Mouse (Mus musculus): ENCODE data around the gene Begain. TPM values are rescaled to one million over a fixed set of nuclear protein-coding genes. Genes with fewer than 3 reads are reported as not detected.

Begain gene
- polyA plus RNA-seq, 1 experiment from 2014 or later = 38.1 TPM

- 3% methylated on average over 37 of the region's 59 CpGs for WGBS
- no peaks in the 10 kb centered on the region for H3K36me3 ChIP-seq (replicated peaks; ENCODE audit: control insufficient read depth, insufficient read depth)
- peak overlapping the region; percentile 82 for H3K9ac ChIP-seq
- peak overlapping the region; percentile 64 for H3K4me2 ChIP-seq (replicated peaks)
- peak overlapping the region; percentile 67 for H3K27ac ChIP-seq
- no peaks in the 10 kb centered on the region for H3K27me3 ChIP-seq (ENCODE audit: control insufficient read depth, insufficient read depth, low read length)
- H3K4me1 ChIP-seq (replicated peaks; ENCODE audit: control insufficient read depth, insufficient read depth, low read length) = peaks cover 16% of the 10 kb centered on the region
- DNase-seq (ENCODE audit: low spot score) (peak; percentile 47), ATAC-seq (ENCODE audit: low FRiP score) (peak; percentile 84)
- no peaks in the 10 kb centered on the region for H3K9me3 ChIP-seq (ENCODE audit: control insufficient read depth, low read length)
- peak overlapping the region; percentile 42 for H3K4me3 ChIP-seq (replicated peaks; ENCODE audit: low read length)
These were observed 369 bp downstream of the Begain start for GRCm38 (mm10) chr12:109067561-109068135.

DNA sequence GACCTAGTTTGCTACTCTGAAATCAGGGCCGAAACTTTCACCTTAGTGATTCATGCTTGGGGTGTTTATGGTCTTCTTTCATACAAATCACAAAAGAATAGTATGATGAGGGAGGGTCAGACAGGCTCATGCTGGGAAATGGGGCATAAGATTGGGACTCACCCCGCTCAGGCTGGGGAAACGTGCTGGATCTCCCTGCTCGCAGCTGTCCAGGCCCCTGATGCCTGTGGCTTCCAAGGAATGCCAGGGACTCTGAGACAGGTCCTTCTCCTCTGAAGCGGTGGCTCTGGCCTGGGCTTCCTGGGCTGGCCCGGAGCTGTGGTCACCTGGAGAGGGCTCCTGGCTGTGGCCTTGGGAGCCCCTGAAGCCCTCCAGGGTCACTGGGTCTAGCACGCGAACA is 9.4 kb downstream of the Begain start:
- Histone ChIP-seq H3K9ac (no peak overlapping the region), H3K4me3 (replicated peaks; ENCODE audit: low read length) (no peak overlapping the region), H3K27ac (no peak overlapping the region), H3K4me1 (replicated peaks; ENCODE audit: control insufficient read depth, insufficient read depth, low read length) (peaks cover under 1% of the 10 kb centered on the region; the same call in 1 of the 2 replicates), H3K27me3 (ENCODE audit: control insufficient read depth, insufficient read depth, low read length) (peaks cover 22% of the 10 kb centered on the region; the same call in 1 of the 2 replicates), H3K4me2 (replicated peaks) (no peak overlapping the region), H3K9me3 (ENCODE audit: control insufficient read depth, low read length) (no peaks in the 10 kb centered on the region), H3K36me3 (replicated peaks; ENCODE audit: control insufficient read depth, insufficient read depth) (no peaks in the 10 kb centered on the region)
- 86% methylated on average over 8 of the region's 8 CpGs for WGBS
- DNase-seq (ENCODE audit: low spot score) (no peak), ATAC-seq (ENCODE audit: low FRiP score) (no peak)

GRCm38 (mm10) chr12:109057736-109058135 is 10.3 kb downstream of the Begain start:
- Histone ChIP-seq H3K4me2 (replicated peaks) (no peak overlapping the region), H3K36me3 (replicated peaks; ENCODE audit: control insufficient read depth, insufficient read depth) (no peaks in the 10 kb centered on the region), H3K27ac (no peak overlapping the region), H3K27me3 (ENCODE audit: control insufficient read depth, insufficient read depth, low read length) (peaks cover 30% of the 10 kb centered on the region), H3K9me3 (ENCODE audit: control insufficient read depth, low read length) (no peaks in the 10 kb centered on the region), H3K4me3 (replicated peaks; ENCODE audit: low read length) (no peak overlapping the region), H3K4me1 (replicated peaks; ENCODE audit: control insufficient read depth, insufficient read depth, low read length) (peaks cover 7% of the 10 kb centered on the region; the same call in 1 of the 2 replicates), H3K9ac (no peak overlapping the region)
- no peak for DNase-seq (ENCODE audit: low spot score)
- ATAC-seq (ENCODE audit: low FRiP score) = no peak
- WGBS = 75% methylated on average over 4 of the region's 4 CpGs

DNA sequence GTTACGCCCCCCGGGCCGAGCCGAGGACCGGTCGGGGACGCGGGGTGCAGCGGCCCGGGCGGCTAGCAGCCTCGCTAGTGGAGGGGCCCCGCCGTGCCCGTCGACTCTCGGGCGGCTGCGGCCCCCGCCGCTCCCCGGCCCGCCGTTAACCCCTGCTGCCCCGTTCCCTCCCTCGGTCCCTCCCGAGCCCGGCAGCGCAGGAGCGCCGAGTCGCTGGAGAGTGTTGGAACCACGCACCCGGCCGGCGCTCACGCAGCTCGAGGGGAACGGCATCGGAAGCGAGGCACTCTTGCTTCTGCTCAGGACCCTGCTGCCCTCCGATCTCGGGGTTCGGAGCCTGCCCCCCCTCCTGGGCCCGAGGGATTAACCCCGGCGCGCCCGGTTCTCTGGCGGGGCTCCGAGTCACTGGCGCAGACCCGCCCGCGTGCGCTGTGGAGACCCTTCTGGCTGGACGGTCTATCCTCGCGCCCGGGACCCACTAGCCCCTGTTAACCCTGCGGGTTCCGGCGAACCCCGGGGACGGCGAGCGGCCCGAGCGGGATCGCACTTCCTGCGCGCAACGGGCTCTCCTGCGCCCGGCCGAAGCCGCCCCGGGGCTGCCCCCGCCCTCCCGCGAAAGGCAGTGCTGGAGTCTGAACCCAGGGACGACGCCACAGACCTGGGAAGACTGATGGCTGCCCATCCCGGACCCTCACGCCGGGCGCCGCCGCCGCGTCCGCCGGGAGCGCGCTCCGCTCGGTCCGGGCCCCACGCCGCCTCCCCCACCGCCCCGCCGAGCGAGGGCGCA is 14.8 kb downstream of the Begain start:
- Histone ChIP-seq H3K4me1 (replicated peaks; ENCODE audit: control insufficient read depth, insufficient read depth, low read length) (peaks cover 7% of the 10 kb centered on the region; the same call in 1 of the 2 replicates), H3K4me2 (replicated peaks) (peak overlapping the region; percentile 97), H3K9me3 (ENCODE audit: control insufficient read depth, low read length) (no peaks in the 10 kb centered on the region), H3K27ac (no peak overlapping the region), H3K9ac (peak overlapping the region; percentile 66), H3K27me3 (ENCODE audit: control insufficient read depth, insufficient read depth, low read length) (peaks cover 54% of the 10 kb centered on the region), H3K4me3 (replicated peaks; ENCODE audit: low read length) (peak overlapping the region; percentile 55), H3K36me3 (replicated peaks; ENCODE audit: control insufficient read depth, insufficient read depth) (no peaks in the 10 kb centered on the region)
- under 1% methylated on average over 94 of the region's 105 CpGs for WGBS
- no peak for DNase-seq (ENCODE audit: low spot score)
- ATAC-seq (ENCODE audit: low FRiP score) = peak; percentile 23; the same call in 1 of the 2 replicates

DNA sequence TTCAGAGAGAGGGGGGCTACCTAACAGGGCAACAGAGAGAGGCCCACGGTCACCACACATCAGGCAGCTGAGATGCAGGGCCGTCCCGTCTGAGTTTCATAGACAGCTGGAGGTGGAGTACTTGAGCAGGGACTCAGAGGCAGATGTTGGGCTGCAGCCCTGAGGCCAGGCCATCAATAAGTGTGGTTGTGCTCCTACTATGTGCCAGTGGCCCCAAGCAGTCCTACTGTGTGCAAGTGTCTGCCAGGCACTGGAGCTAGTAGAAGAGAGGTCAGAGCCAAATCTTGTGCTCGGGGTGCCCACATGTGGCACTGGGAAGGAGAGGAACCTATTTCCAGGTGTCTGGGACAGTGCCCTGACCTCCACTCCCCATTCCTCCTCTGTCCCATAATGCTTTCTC is 18.1 kb downstream of the Begain start:
- Histone ChIP-seq H3K4me1 (replicated peaks; ENCODE audit: control insufficient read depth, insufficient read depth, low read length) (peaks cover 7% of the 10 kb centered on the region; the same call in 1 of the 2 replicates), H3K36me3 (replicated peaks; ENCODE audit: control insufficient read depth, insufficient read depth) (no peaks in the 10 kb centered on the region), H3K4me2 (replicated peaks) (no peak overlapping the region), H3K27me3 (ENCODE audit: control insufficient read depth, insufficient read depth, low read length) (peaks cover 45% of the 10 kb centered on the region), H3K9ac (no peak overlapping the region), H3K27ac (no peak overlapping the region), H3K9me3 (ENCODE audit: control insufficient read depth, low read length) (no peaks in the 10 kb centered on the region), H3K4me3 (replicated peaks; ENCODE audit: low read length) (no peak overlapping the region)
- DNase-seq (ENCODE audit: low spot score) (no peak), ATAC-seq (ENCODE audit: low FRiP score) (no peak)
- WGBS = 82% methylated on average over 4 of the region's 4 CpGs

DNA sequence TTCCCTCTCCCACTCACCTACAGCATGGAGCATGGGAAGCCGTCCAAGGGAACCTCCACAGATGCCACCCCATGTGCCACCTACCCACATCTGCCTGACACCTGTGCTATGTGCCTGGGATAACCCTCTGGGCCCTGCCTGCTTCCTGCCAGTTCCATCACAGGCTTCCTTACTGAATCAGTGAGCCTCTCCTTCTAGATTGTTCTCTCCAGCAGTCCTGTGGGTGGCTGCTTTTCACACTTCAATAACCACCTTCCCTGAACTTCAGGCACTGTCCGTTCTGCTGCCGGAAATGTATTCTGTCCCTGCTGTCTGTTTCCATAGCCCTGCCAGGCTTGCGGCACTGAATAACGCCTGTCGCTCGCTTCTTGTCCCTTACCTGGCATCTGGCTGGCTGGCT is 22.4 kb downstream of the Begain start:
- H3K9ac ChIP-seq = no peak overlapping the region
- no peaks in the 10 kb centered on the region for H3K36me3 ChIP-seq (replicated peaks; ENCODE audit: control insufficient read depth, insufficient read depth)
- no peaks in the 10 kb centered on the region for H3K4me1 ChIP-seq (replicated peaks; ENCODE audit: control insufficient read depth, insufficient read depth, low read length)
- no peak overlapping the region for H3K4me3 ChIP-seq (replicated peaks; ENCODE audit: low read length)
- no peak overlapping the region for H3K27ac ChIP-seq
- ATAC-seq (ENCODE audit: low FRiP score) (no peak), DNase-seq (ENCODE audit: low spot score) (no peak)
- H3K4me2 ChIP-seq (replicated peaks) = no peak overlapping the region
- no peaks in the 10 kb centered on the region for H3K9me3 ChIP-seq (ENCODE audit: control insufficient read depth, low read length)
- peaks cover 5% of the 10 kb centered on the region; the same call in 1 of the 2 replicates for H3K27me3 ChIP-seq (ENCODE audit: control insufficient read depth, insufficient read depth, low read length)
- WGBS = 78% methylated on average over 7 of the region's 7 CpGs

GRCm38 (mm10) chr12:109044497-109044896 is 23.5 kb downstream of the Begain start:
- Histone ChIP-seq H3K27me3 (ENCODE audit: control insufficient read depth, insufficient read depth, low read length) (no peaks in the 10 kb centered on the region), H3K4me1 (replicated peaks; ENCODE audit: control insufficient read depth, insufficient read depth, low read length) (no peaks in the 10 kb centered on the region), H3K9ac (no peak overlapping the region), H3K4me3 (replicated peaks; ENCODE audit: low read length) (no peak overlapping the region), H3K9me3 (ENCODE audit: control insufficient read depth, low read length) (no peaks in the 10 kb centered on the region), H3K36me3 (replicated peaks; ENCODE audit: control insufficient read depth, insufficient read depth) (no peaks in the 10 kb centered on the region), H3K27ac (no peak overlapping the region), H3K4me2 (replicated peaks) (no peak overlapping the region)
- ATAC-seq (ENCODE audit: low FRiP score) (peak; percentile 12; the same call in 1 of the 2 replicates), DNase-seq (ENCODE audit: low spot score) (no peak)
- 31% methylated on average over 5 of the region's 5 CpGs for WGBS

GRCm38 (mm10) chr12:109039311-109039710 is 28.7 kb downstream of the Begain start:
- DNase-seq (ENCODE audit: low spot score) (no peak), ATAC-seq (ENCODE audit: low FRiP score) (no peak)
- H3K4me3 ChIP-seq (replicated peaks; ENCODE audit: low read length) = no peak overlapping the region
- H3K4me2 ChIP-seq (replicated peaks) = no peak overlapping the region
- H3K9ac ChIP-seq = no peak overlapping the region
- 65% methylated on average over 7 of the region's 7 CpGs for WGBS
- 0 out of 2 replicates have a peak, but pooled peaks cover 4% of the 10 kb centered on the region for H3K36me3 ChIP-seq (replicated peaks; ENCODE audit: control insufficient read depth, insufficient read depth)
- H3K27ac ChIP-seq = no peak overlapping the region
- H3K27me3 ChIP-seq (ENCODE audit: control insufficient read depth, insufficient read depth, low read length) = 0 out of 2 replicates have a peak, but pooled peaks cover 5% of the 10 kb centered on the region
- no peaks in the 10 kb centered on the region for H3K4me1 ChIP-seq (replicated peaks; ENCODE audit: control insufficient read depth, insufficient read depth, low read length)
- H3K9me3 ChIP-seq (ENCODE audit: control insufficient read depth, low read length) = no peaks in the 10 kb centered on the region

- WGBS = 24% methylated on average over 14 of the region's 14 CpGs
- DNase-seq (ENCODE audit: low spot score) = no peak
- H3K27ac ChIP-seq = peak overlapping the region; percentile 38; the same call in 1 of the 2 replicates
These were observed 29.7 kb downstream of the Begain start for GRCm38 (mm10) chr12:109038179-109038819.

More at GRCm38 (mm10) chr12:109038179-109038819, 29.7 kb downstream of the Begain start:
- H3K4me1 ChIP-seq (replicated peaks; ENCODE audit: control insufficient read depth, insufficient read depth, low read length) = 0 out of 2 replicates have a peak, but pooled peaks cover 2% of the 10 kb centered on the region
- H3K36me3 ChIP-seq (replicated peaks; ENCODE audit: control insufficient read depth, insufficient read depth) = 0 out of 2 replicates have a peak, but pooled peaks cover 4% of the 10 kb centered on the region
- peaks cover 14% of the 10 kb centered on the region; the same call in 1 of the 2 replicates for H3K27me3 ChIP-seq (ENCODE audit: control insufficient read depth, insufficient read depth, low read length)
- H3K4me2 ChIP-seq (replicated peaks) = no peak overlapping the region
- no peak overlapping the region for H3K4me3 ChIP-seq (replicated peaks; ENCODE audit: low read length)
- no peak for ATAC-seq (ENCODE audit: low FRiP score)
- no peak overlapping the region for H3K9ac ChIP-seq
- 0 out of 2 replicates have a peak, but pooled peaks cover 4% of the 10 kb centered on the region for H3K9me3 ChIP-seq (ENCODE audit: control insufficient read depth, low read length)

Data from hindbrain, embryonic 14.5 days (tissue).